In genomic region chr3:145440993-145441392, GRCm38 (mm10) we compare ENCODE assay signal across 35 mouse cellular contexts.
"Had no signal": no experiment of that assay in that cellular context is flagged by ENCODE, and none has a peak within 500 bp of the region (broad histone marks: within the 10 kb centered on the region; RNA-seq: fewer than 3 reads in every experiment).

No protein-coding gene starts in this region.

- H3K9me3 ChIP-seq: heart, embryonic 10.5 days; heart, embryonic 13.5 days; heart, embryonic 15.5 days; hindbrain, embryonic 10.5 days; hindbrain, embryonic 12.5 days; hindbrain, embryonic 13.5 days; hindbrain, embryonic 15.5 days; intestine, embryonic 15.5 days; kidney, embryonic 15.5 days had no signal

- H3K27me3 ChIP-seq: heart, embryonic 12.5 days; heart, embryonic 13.5 days; hindbrain, embryonic 12.5 days; hindbrain, embryonic 13.5 days; hindbrain, embryonic 15.5 days; intestine, embryonic 15.5 days; kidney, embryonic 15.5 days had no signal

- H3K9ac ChIP-seq: heart, embryonic 12.5 days; heart, embryonic 13.5 days; heart, embryonic 15.5 days; hindbrain, embryonic 12.5 days; hindbrain, embryonic 13.5 days; hindbrain, embryonic 14.5 days; hindbrain, embryonic 15.5 days; intestine, embryonic 15.5 days; kidney, embryonic 15.5 days had no signal

- DNase-seq: heart, postnatal 10 days; heart, postnatal 14 days; heart, postnatal 36 days; heart, postnatal 4 days; kidney, adult 11 months; kidney, adult 18-20 months; kidney, adult 2 months; kidney, adult 8-10 months; kidney, adult 9 months; kidney, postnatal 10 days; kidney, postnatal 14 days; kidney, postnatal 25 days; kidney, postnatal 36 days; kidney, postnatal 4 days; layer of hippocampus, adult 9-11 months; layer of hippocampus, postnatal 36 days had no signal

- H3K4me1 ChIP-seq: heart, embryonic 10.5 days; heart, embryonic 12.5 days; heart, embryonic 13.5 days; heart, embryonic 15.5 days; hindbrain, embryonic 12.5 days; hindbrain, embryonic 13.5 days; hindbrain, embryonic 15.5 days; intestine, embryonic 15.5 days had no signal

- ATAC-seq: hindbrain, embryonic 16.5 days; hindbrain, postnatal 0 days; inflammation-experienced regulatory T-cells, adult 6 months; intestine, embryonic 15.5 days; intestine, postnatal 0 days had no signal

- H3K27ac ChIP-seq: heart, embryonic 10.5 days; heart, embryonic 13.5 days; heart, embryonic 15.5 days; hindbrain, embryonic 10.5 days; hindbrain, embryonic 12.5 days; hindbrain, embryonic 13.5 days; hindbrain, embryonic 14.5 days; hindbrain, embryonic 15.5 days; hindbrain, postnatal 0 days; intestine, embryonic 15.5 days; kidney, embryonic 15.5 days; kidney, postnatal 0 days; layer of hippocampus, adult 2 months; left cerebral cortex, adult 2 months had no signal

- H3K4me3 ChIP-seq: heart, embryonic 10.5 days; heart, embryonic 12.5 days; heart, embryonic 13.5 days; heart, embryonic 15.5 days; hindbrain, embryonic 10.5 days; hindbrain, embryonic 12.5 days; hindbrain, embryonic 13.5 days; hindbrain, embryonic 15.5 days; intestine, embryonic 15.5 days; kidney, embryonic 15.5 days; layer of hippocampus, adult 2 months; left cerebral cortex, adult 2 months had no signal

- H3K4me2 ChIP-seq: heart, embryonic 11.5 days; heart, embryonic 12.5 days; heart, embryonic 13.5 days; heart, embryonic 15.5 days; hindbrain, embryonic 12.5 days; hindbrain, embryonic 13.5 days; hindbrain, embryonic 14.5 days; hindbrain, embryonic 15.5 days; intestine, embryonic 15.5 days; kidney, embryonic 15.5 days had no signal

- H3K36me3 ChIP-seq: heart, embryonic 10.5 days; heart, embryonic 12.5 days; heart, embryonic 13.5 days; heart, embryonic 15.5 days; hindbrain, embryonic 10.5 days; hindbrain, embryonic 12.5 days; hindbrain, embryonic 13.5 days; hindbrain, embryonic 15.5 days; intestine, embryonic 15.5 days; kidney, embryonic 15.5 days had no signal
